In the genomic region with DNA sequence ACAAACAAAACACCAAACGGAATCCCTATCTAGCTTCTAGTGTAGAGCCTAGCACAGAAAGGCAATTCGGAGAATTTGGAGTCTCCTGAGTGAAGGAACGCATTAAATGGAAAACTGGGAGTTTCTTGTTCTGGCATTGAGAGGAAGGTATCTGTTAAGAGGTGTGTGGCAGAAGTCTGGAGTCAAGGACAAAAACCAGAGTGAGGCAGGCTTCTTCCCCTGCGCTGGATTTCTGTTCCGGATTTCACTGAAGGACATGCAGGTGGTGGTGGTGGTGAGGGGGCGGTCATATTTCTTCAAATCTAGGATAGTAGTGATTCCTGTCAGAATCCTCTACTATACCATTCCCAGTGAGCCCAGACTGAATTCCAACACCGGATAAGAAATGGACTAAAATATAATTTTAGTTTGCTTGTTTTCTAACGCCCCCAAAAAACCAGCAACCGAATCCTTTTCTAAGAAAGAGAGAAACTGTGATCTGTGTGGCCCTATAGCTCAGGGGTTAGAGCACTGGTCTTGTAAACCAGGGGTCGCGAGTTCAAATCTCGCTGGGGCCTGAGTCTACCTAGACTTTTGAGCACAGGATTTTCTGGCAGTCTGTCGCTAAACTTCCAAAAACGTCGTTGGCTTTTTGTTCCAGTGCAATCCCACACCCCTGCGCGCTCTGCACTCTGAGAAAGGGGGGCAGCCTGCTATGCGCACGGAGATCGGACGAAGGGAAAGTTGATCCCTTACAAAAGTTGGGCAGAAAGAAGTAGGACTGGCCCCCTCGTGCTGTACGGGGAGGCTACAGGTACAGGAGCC, we compare ENCODE assay signal across 8 mouse cellular contexts. TPM values are rescaled to one million over a fixed set of nuclear protein-coding genes. Genes with fewer than 3 reads are reported as not detected.
DNase-seq lines count a peak whose midpoint lies in the region; ATAC-seq and TF ChIP-seq lines count a peak whose summit lies in the region.

No protein-coding gene starts in this region.

- H3K9ac ChIP-seq in forebrain, embryonic 13.5 days, result peak overlapping the region; percentile 61
- H3K9ac ChIP-seq in liver, postnatal 0 days (replicated peaks), result peak overlapping the region; percentile 56
- H3K9ac ChIP-seq in neural tube, embryonic 13.5 days, result peak overlapping the region; percentile 76

- under 1% methylated on average over 23 of the region's 23 CpGs for WGBS in forebrain, embryonic 13.5 days
- WGBS in liver, postnatal 0 days (ENCODE audit: insufficient replicate concordance), result 1% methylated on average over 23 of the region's 23 CpGs
- WGBS in neural tube, embryonic 13.5 days, result under 1% methylated on average over 23 of the region's 23 CpGs

- H3K9me3 ChIP-seq in G1E (replicated peaks), result no peaks in the 10 kb centered on the region
- H3K9me3 ChIP-seq in forebrain, embryonic 13.5 days (replicated peaks), result no peaks in the 10 kb centered on the region
- H3K9me3 ChIP-seq in liver, postnatal 0 days (ENCODE audit: low read length), result no peaks in the 10 kb centered on the region
- no peaks in the 10 kb centered on the region for H3K9me3 ChIP-seq in neural tube, embryonic 13.5 days

- intact Hi-C loops in heart, postnatal 25 days (cut with DNase I), result loop anchor here (5.0 kb wide), 1 partner anchor 161 kb away; no protein-coding TSS in a partner anchor

- peak overlapping the region; percentile 60 for H3K27ac ChIP-seq in forebrain, embryonic 13.5 days
- peak overlapping the region; percentile 95 for H3K27ac ChIP-seq in liver, postnatal 0 days (ENCODE audit: low read depth)
- peak overlapping the region; percentile 68 for H3K27ac ChIP-seq in neural tube, embryonic 13.5 days (replicated peaks)

- H3K27me3 ChIP-seq in G1E (ENCODE audit: insufficient read depth, low read length), result no peaks in the 10 kb centered on the region
- H3K27me3 ChIP-seq in forebrain, embryonic 13.5 days, result peaks cover 8% of the 10 kb centered on the region; the same call in 1 of the 2 replicates
- no peaks in the 10 kb centered on the region for H3K27me3 ChIP-seq in liver, postnatal 0 days (ENCODE audit: insufficient read depth, low read length)
- peaks cover 19% of the 10 kb centered on the region for H3K27me3 ChIP-seq in neural tube, embryonic 13.5 days

- TF ChIP-seq EP300 in liver, postnatal 0 days (IDR thresholded peaks at IDR 0.05; ENCODE audit: low read depth), result no peak

- ATAC-seq in G1E (ENCODE audit: extremely low read depth, insufficient number of reproducible peaks, low FRiP score, poor library complexity, severe bottlenecking), result peak; percentile 15; the same call in 1 of the 2 replicates
- peak; percentile 20 for ATAC-seq in forebrain, embryonic 13.5 days
- peak; percentile 19 for ATAC-seq in liver, postnatal 0 days
- peak; percentile 41 for ATAC-seq in neural tube, embryonic 13.5 days (ENCODE audit: low read depth)

- DNase-seq in G1E (ENCODE audit: low spot score), result no peak
- peak; percentile 84 for DNase-seq in cerebellum, adult 11 months
- DNase-seq in heart, postnatal 25 days (ENCODE audit: low spot score), result peak; percentile 65
- DNase-seq in layer of hippocampus, adult 18-20 months (ENCODE audit: low spot score in 2 of 2), result peak; percentile 84 to 95
- DNase-seq in liver, postnatal 0 days, result peak; percentile 79
- DNase-seq in testis, postnatal 10 days (ENCODE audit: low spot score), result peak; percentile 86

- no peak for TF ChIP-seq CTCF in G1E (IDR thresholded peaks at IDR 0.05; ENCODE audit: low read depth, low read length)
- no peak for TF ChIP-seq CTCF in liver, postnatal 0 days (IDR thresholded peaks at IDR 0.05; ENCODE audit: low read depth)

- H3K36me3 ChIP-seq in G1E (replicated peaks), result no peaks in the 10 kb centered on the region
- H3K36me3 ChIP-seq in forebrain, embryonic 13.5 days (ENCODE audit: poor library complexity, severe bottlenecking), result no peaks in the 10 kb centered on the region
- H3K36me3 ChIP-seq in liver, postnatal 0 days (replicated peaks; ENCODE audit: insufficient read depth, low read length), result no peaks in the 10 kb centered on the region
- no peaks in the 10 kb centered on the region for H3K36me3 ChIP-seq in neural tube, embryonic 13.5 days

- peak overlapping the region; percentile 77 for H3K4me3 ChIP-seq in G1E (ENCODE audit: low read depth, low read length)
- peak overlapping the region; percentile 69 for H3K4me3 ChIP-seq in forebrain, embryonic 13.5 days
- peak overlapping the region; percentile 61 for H3K4me3 ChIP-seq in liver, postnatal 0 days (ENCODE audit: low read depth, low read length)
- peak overlapping the region; percentile 70 for H3K4me3 ChIP-seq in neural tube, embryonic 13.5 days

- H3K4me1 ChIP-seq in G1E (ENCODE audit: insufficient read depth, low read depth, low read length), result peaks cover 57% of the 10 kb centered on the region
- peaks cover 14% of the 10 kb centered on the region; the same call in 1 of the 2 replicates for H3K4me1 ChIP-seq in forebrain, embryonic 13.5 days
- H3K4me1 ChIP-seq in liver, postnatal 0 days (ENCODE audit: insufficient read depth), result peaks cover 32% of the 10 kb centered on the region
- peaks cover 23% of the 10 kb centered on the region for H3K4me1 ChIP-seq in neural tube, embryonic 13.5 days (replicated peaks)

- H3K4me2 ChIP-seq in forebrain, embryonic 13.5 days, result peak overlapping the region; percentile 65
- peak overlapping the region; percentile 85 for H3K4me2 ChIP-seq in liver, postnatal 0 days (ENCODE audit: low read depth, low read length)
- H3K4me2 ChIP-seq in neural tube, embryonic 13.5 days, result peak overlapping the region; percentile 86

RNA-seq across cellular contexts. Expression of a gene that starts 2.5 kb away (rescaled TPM):
- 2.7 and 3.2 TPM in 2 replicates for total RNA-seq in G1E (2014; fragmentation: Nextera tagmentation)
- 0.17 and 0.49 TPM in 2 replicates for total RNA-seq in G1E (2017)
- not detected in 2 replicates for polyA plus RNA-seq in G1E (2012)
- polyA plus RNA-seq in forebrain, embryonic 13.5 days (2015; fragmentation: Nextera tagmentation; extraction: Ambion mirVana), result 6.7 and 7.0 TPM in 2 replicates
- 10 to 100 TPM; 50.0 to 53.8 TPM for total RNA-seq in heart, postnatal 25 days (2021)
- 10 to 100 TPM; 15.1 to 16.7 TPM for total RNA-seq in layer of hippocampus, adult 18-20 months (2021)
- polyA plus RNA-seq in liver, postnatal 0 days (2015; fragmentation: Nextera tagmentation; extraction: Ambion mirVana), result 221 and 337 TPM in 2 replicates
- 16.1 and 17.0 TPM in 2 replicates for polyA plus RNA-seq in neural tube, embryonic 13.5 days (2015; fragmentation: Nextera tagmentation; extraction: Ambion mirVana)

RNA-seq across cellular contexts. Expression of a gene that starts 2.6 kb away (rescaled TPM):
- total RNA-seq in G1E (2014; fragmentation: Nextera tagmentation) (1.6 TPM in 1 of 2 replicates, not detected in the other), G1E (2017) (0.16 TPM in 1 of 2 replicates, not detected in the other)
- not detected in 2 replicates for polyA plus RNA-seq in G1E (2012)
- 0.93 and 1.8 TPM in 2 replicates for polyA plus RNA-seq in forebrain, embryonic 13.5 days (2015; fragmentation: Nextera tagmentation; extraction: Ambion mirVana)
- total RNA-seq in heart, postnatal 25 days (2021), result 1 to 10 TPM; 6.2 to 7.7 TPM
- total RNA-seq in layer of hippocampus, adult 18-20 months (2021), result 1 to 10 TPM; 3.3 to 5.5 TPM
- polyA plus RNA-seq in liver, postnatal 0 days (2015; fragmentation: Nextera tagmentation; extraction: Ambion mirVana), result 85.3 and 131 TPM in 2 replicates
- 3.7 and 3.9 TPM in 2 replicates for polyA plus RNA-seq in neural tube, embryonic 13.5 days (2015; fragmentation: Nextera tagmentation; extraction: Ambion mirVana)

RNA-seq across cellular contexts. Expression of a gene that starts 14.1 kb away (rescaled TPM):
- total RNA-seq in G1E (2014; fragmentation: Nextera tagmentation) (not detected in 2 replicates), G1E (2017) (0.05 and 0.06 TPM in 2 replicates)
- not detected in 2 replicates for polyA plus RNA-seq in G1E (2012)
- polyA plus RNA-seq in forebrain, embryonic 13.5 days (2015; fragmentation: Nextera tagmentation; extraction: Ambion mirVana), result 0.03 TPM in 1 of 2 replicates, not detected in the other
- total RNA-seq in heart, postnatal 25 days (2021), result not detected
- total RNA-seq in layer of hippocampus, adult 18-20 months (2021), result not detected
- polyA plus RNA-seq in liver, postnatal 0 days (2015; fragmentation: Nextera tagmentation; extraction: Ambion mirVana), result not detected in 2 replicates
- not detected in 2 replicates for polyA plus RNA-seq in neural tube, embryonic 13.5 days (2015; fragmentation: Nextera tagmentation; extraction: Ambion mirVana)

RNA-seq across cellular contexts. Expression of a gene that starts 25.9 kb away (rescaled TPM):
- total RNA-seq in G1E (2014; fragmentation: Nextera tagmentation) (not detected in 2 replicates), G1E (2017) (0.11 TPM in 1 of 2 replicates, not detected in the other)
- not detected in 2 replicates for polyA plus RNA-seq in G1E (2012)
- not detected in 2 replicates for polyA plus RNA-seq in forebrain, embryonic 13.5 days (2015; fragmentation: Nextera tagmentation; extraction: Ambion mirVana)
- not detected for total RNA-seq in heart, postnatal 25 days (2021)
- total RNA-seq in layer of hippocampus, adult 18-20 months (2021), result not detected
- 0.07 TPM in 2 replicates for polyA plus RNA-seq in liver, postnatal 0 days (2015; fragmentation: Nextera tagmentation; extraction: Ambion mirVana)
- polyA plus RNA-seq in neural tube, embryonic 13.5 days (2015; fragmentation: Nextera tagmentation; extraction: Ambion mirVana), result not detected in 2 replicates

RNA-seq across cellular contexts. Expression of a gene that starts 30.9 kb away (rescaled TPM):
- not detected in 2 replicates for total RNA-seq in G1E (2014; fragmentation: Nextera tagmentation)
- not detected in 2 replicates for total RNA-seq in G1E (2017)
- not detected in 2 replicates for polyA plus RNA-seq in G1E (2012)
- not detected in 2 replicates for polyA plus RNA-seq in forebrain, embryonic 13.5 days (2015; fragmentation: Nextera tagmentation; extraction: Ambion mirVana)
- total RNA-seq in heart, postnatal 25 days (2021), result not detected
- not detected for total RNA-seq in layer of hippocampus, adult 18-20 months (2021)
- polyA plus RNA-seq in liver, postnatal 0 days (2015; fragmentation: Nextera tagmentation; extraction: Ambion mirVana), result 1.3 and 1.6 TPM in 2 replicates
- polyA plus RNA-seq in neural tube, embryonic 13.5 days (2015; fragmentation: Nextera tagmentation; extraction: Ambion mirVana), result not detected in 2 replicates

Comparison
In these comparisons a context has a peak if more than half of its experiments do, and no peak if none do; other contexts are left out.
1. RNA of a gene that starts 2.5 kb away (polyA plus RNA-seq): 221 to 337 TPM in liver, postnatal 0 days; 16.1 to 17.0 TPM in neural tube, embryonic 13.5 days, 6.7 to 7.0 TPM in forebrain, embryonic 13.5 days and not detected in G1E; every median in the first group is over 10 times any median in the second.
2. RNA of a gene that starts 2.6 kb away (polyA plus RNA-seq): 85.3 to 131 TPM in liver, postnatal 0 days; 3.7 to 3.9 TPM in neural tube, embryonic 13.5 days, 0.93 to 1.8 TPM in forebrain, embryonic 13.5 days and not detected in G1E; every median in the first group is over 10 times any median in the second.
3. Peak in every context shown above with its lines, with median percentiles within 50 percentile points of each other: ATAC-seq, H3K4me3 ChIP-seq, H3K27ac ChIP-seq, H3K4me2 ChIP-seq and H3K9ac ChIP-seq.